Mouse (Mus musculus) ES-Bruce4 (cell line): ENCODE measurements at regions not wholly inside any gene's neighbourhood (a gene's known extent, or its start where the extent isn't known, plus 50 kb on each side); places are given as distances from the start of the nearest gene placed in this dataset.

ENCODE experiments used
- CTCF ChIP-seq: IDR thresholded peaks from one replicate; pipeline ENCODE4 v1.8.1; 2011; ENCODE audit warnings: low read depth, low read length
- POLR2A ChIP-seq: IDR thresholded peaks from one replicate; pipeline ENCODE4 v1.8.1; 2011; ENCODE audit warnings: low read length; ENCODE audit not compliant: insufficient read depth

- TF ChIP-seq CTCF (no peak), POLR2A (no peak)
Observed at GRCm38 (mm10) chr1:6997611-6998010, 2189.9 kb downstream of the Gm37988 start.
